Mouse (Mus musculus) G1E (cell line): ENCODE results near the gene Pdxp. TPM values are rescaled to one million over a fixed set of nuclear protein-coding genes. Genes with fewer than 3 reads are reported as not detected.
A peak's percentile ranks its signal among the peaks of the same experiment; 100 is the strongest.

Experiments
- ATAC-seq: 2 replicates; pipeline ENCODE4 v1.8.0; 2016; ENCODE audit warnings: mild to moderate bottlenecking; ENCODE audit not compliant: insufficient number of reproducible peaks, poor library complexity, low FRiP score, severe bottlenecking; ENCODE audit errors: extremely low read depth
- DNase-seq: peaks from one replicate; pipeline ENCODE4 v3.0.0; 2012; ENCODE audit warnings: low spot score
- H3K27me3 ChIP-seq: 2 replicates; pipeline ENCODE4 v1.6.1; 2012; ENCODE audit warnings: mild to moderate bottlenecking, low read length, inconsistent platforms; ENCODE audit not compliant: insufficient read depth
- H3K36me3 ChIP-seq: replicated peaks from 2 replicates; pipeline ENCODE3; 2012; ENCODE audit warnings: mild to moderate bottlenecking, inconsistent platforms
- H3K4me1 ChIP-seq: 2 replicates; pipeline ENCODE4 v1.6.1; 2012; ENCODE audit warnings: low read depth, low read length, inconsistent platforms, mixed read lengths; ENCODE audit not compliant: insufficient read depth
- H3K4me3 ChIP-seq: 2 replicates; pipeline ENCODE4 v1.5.1; 2012; ENCODE audit warnings: low read depth, mild to moderate bottlenecking, inconsistent platforms, low read length, moderate library complexity, mixed read lengths
- H3K9me3 ChIP-seq: replicated peaks from 2 replicates; pipeline ENCODE4 v1.6.1; 2012; ENCODE audit warnings: inconsistent platforms
- CTCF ChIP-seq: IDR thresholded peaks from 2 replicates; pipeline ENCODE4 v1.5.1; 2012; ENCODE audit warnings: low read depth, low read length, inconsistent platforms, mixed read lengths
- GATA1 ChIP-seq: IDR thresholded peaks from 2 replicates; pipeline ENCODE4 v1.6.1; 2012; ENCODE audit warnings: borderline replicate concordance, low read length, inconsistent platforms, mixed read lengths
- GATA2 ChIP-seq: IDR thresholded peaks from 2 replicates; pipeline ENCODE4 v1.6.1; 2012; ENCODE audit warnings: low read depth, low read length, inconsistent platforms, borderline replicate concordance
- POLR2AphosphoS5 ChIP-seq: IDR thresholded peaks from 2 replicates; pipeline ENCODE4 v1.6.1; 2012; ENCODE audit warnings: low read depth, low read length, inconsistent platforms; ENCODE audit not compliant: insufficient replicate concordance
- TAL1 ChIP-seq: conservative IDR thresholded peaks from 2 replicates; pipeline ENCODE4 v1.6.1; 2012; ENCODE audit warnings: low read depth, low read length, inconsistent platforms, mixed read lengths
- polyA plus RNA-seq: library from polyadenylated mRNA; stranded (reverse); fragments of >175 nt; gene quantifications from 2 replicates; pipeline ENCODE4 v1.2.3, GENCODE M21; 2012
- total RNA-seq, 2 experiments: library from RNA; stranded (forward) in 1 of 2; stranded (reverse) in 1 of 2; fragments of 200-1000 nt in 1 of 2; fragments of >200 nt in 1 of 2; fragmentation: Nextera tagmentation in 1 of 2; gene quantifications; 2 replicates each; pipeline ENCODE4 v1.2.3; 2014 to 2017

The Pdxp gene
- total and polyA plus RNA-seq, 3 experiments, result 13.9 to 40.6 (median 26.6) TPM

DNA sequence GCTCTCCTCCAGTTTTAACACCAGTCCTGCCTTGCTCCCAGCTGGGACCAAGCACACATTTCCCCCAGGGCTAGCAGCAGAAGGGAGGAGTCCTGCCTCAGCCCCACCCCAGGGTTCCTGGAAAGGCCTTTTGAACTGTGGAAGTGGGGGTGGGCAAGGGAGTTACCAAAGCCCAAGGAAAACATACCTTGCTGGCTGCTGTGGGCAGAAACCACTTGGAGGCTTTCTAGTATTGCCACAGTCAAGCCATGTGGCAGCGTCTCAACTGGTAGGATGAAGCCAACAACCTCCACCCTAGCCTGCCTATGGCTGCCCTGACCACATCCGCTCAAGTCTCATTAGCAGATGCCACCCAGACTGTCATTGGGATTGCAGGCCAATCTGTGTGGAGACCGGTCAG, 17.6 kb upstream of the Pdxp start:
- H3K4me3 ChIP-seq, result peak overlapping the region; percentile 68; the same call in 1 of the 2 replicates
- ATAC-seq (peak; percentile 5; the same call in 1 of the 2 replicates), DNase-seq (peak; percentile 61)
- TF ChIP-seq TAL1 (no peak), GATA1 (no peak), GATA2 (no peak), CTCF (no peak), POLR2AphosphoS5 (no peak)
- peaks cover 61% of the 10 kb centered on the region for H3K36me3 ChIP-seq
- peaks cover 87% of the 10 kb centered on the region for H3K4me1 ChIP-seq
- no peaks in the 10 kb centered on the region for H3K9me3 ChIP-seq
- H3K27me3 ChIP-seq, result no peaks in the 10 kb centered on the region

DNA sequence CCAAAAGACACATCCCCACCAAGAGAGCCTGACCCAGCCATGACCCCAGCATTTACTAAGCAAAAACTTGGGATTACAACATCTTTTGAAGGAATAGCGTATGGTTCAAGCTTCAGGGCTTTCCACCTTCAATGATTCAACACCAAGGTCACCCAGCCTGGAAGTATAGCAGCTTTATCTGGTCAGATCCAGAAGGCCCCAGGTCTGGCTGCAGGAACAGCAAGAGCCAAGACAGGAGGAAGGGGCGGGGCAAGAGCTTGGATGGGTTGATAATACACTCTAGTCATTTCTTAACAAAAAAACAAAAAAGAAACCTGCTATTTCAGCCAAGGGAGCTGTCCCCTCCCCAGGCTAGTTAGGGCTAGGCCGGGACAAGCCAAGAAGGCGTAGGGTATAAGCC, 16.2 kb upstream of the Pdxp start:
- no peak for TF ChIP-seq CTCF
- no peak; the same call in 1 of the 2 replicates for TF ChIP-seq TAL1
- peaks cover 87% of the 10 kb centered on the region for H3K4me1 ChIP-seq
- H3K9me3 ChIP-seq, result no peaks in the 10 kb centered on the region
- H3K36me3 ChIP-seq, result peaks cover 61% of the 10 kb centered on the region
- DNase-seq (no peak), ATAC-seq (no peak)
- H3K4me3 ChIP-seq, result peak overlapping the region; percentile 96; the same call in 1 of the 2 replicates
- no peaks in the 10 kb centered on the region for H3K27me3 ChIP-seq

DNA sequence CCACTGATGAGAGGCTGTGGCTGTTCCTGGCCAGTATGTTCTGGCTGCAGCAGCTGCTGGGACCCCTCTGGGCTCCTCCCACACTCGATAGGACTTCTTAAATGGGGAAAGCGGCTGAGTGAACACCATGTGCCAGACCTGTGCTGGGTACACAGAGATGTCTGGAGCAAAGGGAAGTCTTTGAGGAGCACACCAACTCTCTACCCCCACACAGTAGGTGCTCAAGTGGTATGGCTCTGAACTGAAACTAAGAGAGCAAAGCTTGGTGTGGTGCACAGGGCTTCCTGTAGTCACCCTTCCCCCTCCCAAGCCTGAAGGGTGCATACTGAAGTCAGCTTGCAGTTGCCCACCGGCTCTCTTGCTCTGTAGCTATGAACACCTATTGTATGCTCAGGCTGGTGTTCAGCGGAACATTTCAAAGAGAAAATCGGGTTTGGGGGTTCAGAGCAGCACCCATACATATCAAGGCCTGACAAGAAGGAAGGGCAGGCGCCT, 15.2 kb upstream of the Pdxp start:
- DNase-seq, result no peak

DNA sequence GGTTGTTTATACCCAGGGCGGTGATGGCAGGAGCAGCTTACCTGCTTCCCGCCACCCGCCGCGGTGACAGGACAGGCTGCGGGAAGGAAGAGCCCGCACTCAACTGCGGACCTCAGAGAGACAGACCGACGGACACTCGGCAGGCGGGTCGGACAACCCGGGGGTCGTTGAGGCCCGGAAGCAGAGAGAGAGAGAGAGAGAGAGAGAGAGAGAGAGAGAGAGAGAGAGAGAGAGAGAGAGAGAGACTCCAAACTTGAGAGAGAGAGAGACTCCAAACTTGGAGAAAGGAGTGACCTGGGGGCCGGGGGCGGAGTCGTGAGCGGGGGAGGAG, 14.3 kb upstream of the Pdxp start, which contains the start of gene Gm49510:
Gene Gm49510, plus strand, starts transcription at position 259 of the 331 bp plus-strand sequence.
- Histone ChIP-seq H3K4me1 (peaks cover 86% of the 10 kb centered on the region), H3K36me3 (peaks cover 61% of the 10 kb centered on the region), H3K27me3 (no peaks in the 10 kb centered on the region), H3K4me3 (peak within 1 kb of the TSS; percentile 96), H3K9me3 (no peaks in the 10 kb centered on the region)
- TF ChIP-seq GATA2, result no peak
- TF ChIP-seq GATA1, result no peak
- no peak for TF ChIP-seq CTCF
- no peak for TF ChIP-seq TAL1
- TF ChIP-seq POLR2AphosphoS5, result no peak
- ATAC-seq (no peak), DNase-seq (no peak)

More for the DNA sequence above, 15.2 kb upstream of the Pdxp start:
- Histone ChIP-seq H3K4me3 (peak overlapping the region; percentile 96), H3K36me3 (peaks cover 61% of the 10 kb centered on the region), H3K9me3 (no peaks in the 10 kb centered on the region), H3K27me3 (no peaks in the 10 kb centered on the region), H3K4me1 (peaks cover 87% of the 10 kb centered on the region)
- TF ChIP-seq TAL1 (no peak), POLR2AphosphoS5 (no peak), CTCF (no peak), GATA2 (no peak), GATA1 (no peak)
- ATAC-seq, result no peak

DNA sequence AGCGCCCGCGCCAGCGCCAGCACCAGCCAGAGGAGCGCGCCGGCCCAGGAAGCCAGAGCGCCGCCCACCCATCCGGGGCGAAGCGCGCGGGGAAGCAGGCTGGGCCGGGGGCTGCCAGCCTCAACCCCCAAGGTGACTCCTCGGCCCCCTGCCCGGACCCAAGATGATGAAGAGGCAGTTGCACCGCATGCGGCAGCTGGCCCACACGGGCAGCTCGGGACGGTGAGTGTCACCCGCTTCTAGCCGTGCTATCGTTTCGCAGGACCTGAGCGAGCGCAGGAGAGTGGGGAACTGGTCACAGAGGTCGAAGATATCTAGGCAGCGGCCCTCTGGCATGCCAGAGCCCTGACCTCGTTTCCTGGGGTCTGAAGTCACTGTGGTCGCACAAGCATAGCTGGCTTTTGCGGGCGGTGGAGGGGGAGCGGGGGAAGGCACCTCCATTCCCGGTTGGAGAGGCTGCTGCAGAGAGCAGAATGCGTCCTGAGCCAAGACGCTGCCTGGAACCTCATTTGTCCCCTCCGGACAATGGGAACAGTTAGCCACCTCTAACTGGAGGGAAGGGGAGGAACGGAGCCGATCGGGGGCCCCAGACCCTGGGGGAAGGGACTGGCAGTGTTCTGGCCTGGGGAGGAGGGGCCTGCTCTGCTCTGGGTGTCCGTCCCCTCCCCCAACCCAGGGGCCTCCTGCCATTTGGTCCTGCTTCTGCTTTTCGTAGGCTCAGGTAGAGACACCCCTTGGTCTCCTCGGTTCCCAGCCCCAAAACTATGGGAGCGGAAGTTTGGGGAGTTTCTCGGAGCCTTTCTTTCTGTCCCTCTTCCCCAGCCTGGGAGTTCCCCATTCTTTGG, 13.8 kb upstream of the Pdxp start, which contains the start of gene Sh3bp1:
Gene Sh3bp1, plus strand, starts transcription at position 29 of the 845 bp plus-strand sequence.
- Histone ChIP-seq H3K4me3 (peak within 1 kb of the TSS; percentile 96), H3K36me3 (peaks cover 61% of the 10 kb centered on the region), H3K27me3 (no peaks in the 10 kb centered on the region), H3K9me3 (no peaks in the 10 kb centered on the region), H3K4me1 (peaks cover 86% of the 10 kb centered on the region)
- TF ChIP-seq POLR2AphosphoS5 (no peak), GATA1 (no peak)
- DNase-seq, result peak; percentile 84
- peak; percentile 46; the same call in 1 of the 2 replicates for ATAC-seq

DNA sequence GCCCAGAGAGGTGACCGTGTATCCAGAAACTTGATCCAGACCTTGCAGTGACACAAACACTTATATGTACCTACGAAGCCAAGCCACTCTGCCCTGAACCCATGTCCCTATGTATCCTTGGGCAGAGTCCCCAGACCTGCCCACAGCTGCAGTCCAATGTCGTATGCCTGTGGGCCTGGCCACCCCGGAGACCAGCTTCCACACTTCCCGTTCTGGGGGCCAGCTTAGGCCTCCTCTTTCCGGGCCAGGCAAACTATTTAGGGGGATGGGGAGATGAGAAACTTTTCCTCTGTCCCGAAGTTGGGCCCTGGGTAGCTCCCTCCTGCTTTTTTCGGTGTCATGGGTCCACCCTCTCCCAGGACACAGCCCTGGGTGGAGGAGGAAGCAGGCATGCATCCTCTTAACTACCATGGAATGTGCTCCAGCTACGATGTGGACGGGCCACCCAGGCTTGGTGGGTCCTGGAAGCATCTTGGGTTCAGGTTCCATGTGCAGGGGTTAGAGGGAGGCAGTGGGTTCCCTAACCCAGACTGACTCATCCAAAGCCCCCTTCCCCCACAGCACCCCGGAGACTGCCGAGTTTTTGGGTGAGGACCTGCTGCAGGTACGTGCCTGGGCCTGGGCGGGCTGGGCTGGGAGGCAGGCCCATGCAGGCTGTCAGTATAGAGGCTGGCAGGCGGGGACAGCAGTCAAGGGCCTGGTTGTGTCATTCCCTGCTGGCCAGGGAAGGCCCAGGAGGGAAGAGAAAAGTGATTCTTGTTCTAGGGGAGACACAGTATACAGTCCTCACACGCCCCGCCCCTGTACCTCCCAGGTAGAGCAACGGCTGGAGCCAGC, 12.9 kb upstream of the Pdxp start:
- no peak for ATAC-seq
- H3K4me1 ChIP-seq, result peaks cover 86% of the 10 kb centered on the region
- H3K27me3 ChIP-seq, result no peaks in the 10 kb centered on the region
- no peak for DNase-seq
- no peaks in the 10 kb centered on the region for H3K9me3 ChIP-seq
- peak overlapping the region; percentile 96 for H3K4me3 ChIP-seq
- TF ChIP-seq POLR2AphosphoS5 (no peak), GATA2 (no peak), TAL1 (no peak), CTCF (no peak), GATA1 (no peak)
- H3K36me3 ChIP-seq, result peaks cover 61% of the 10 kb centered on the region
